Mouse (Mus musculus) kidney, adult 18-20 months (tissue): ENCODE results near the gene Fos.

ENCODE experiments used
- DNase-seq: peaks from one replicate; pipeline ENCODE4 v3.0.0; 2021

The Fos gene

DNA sequence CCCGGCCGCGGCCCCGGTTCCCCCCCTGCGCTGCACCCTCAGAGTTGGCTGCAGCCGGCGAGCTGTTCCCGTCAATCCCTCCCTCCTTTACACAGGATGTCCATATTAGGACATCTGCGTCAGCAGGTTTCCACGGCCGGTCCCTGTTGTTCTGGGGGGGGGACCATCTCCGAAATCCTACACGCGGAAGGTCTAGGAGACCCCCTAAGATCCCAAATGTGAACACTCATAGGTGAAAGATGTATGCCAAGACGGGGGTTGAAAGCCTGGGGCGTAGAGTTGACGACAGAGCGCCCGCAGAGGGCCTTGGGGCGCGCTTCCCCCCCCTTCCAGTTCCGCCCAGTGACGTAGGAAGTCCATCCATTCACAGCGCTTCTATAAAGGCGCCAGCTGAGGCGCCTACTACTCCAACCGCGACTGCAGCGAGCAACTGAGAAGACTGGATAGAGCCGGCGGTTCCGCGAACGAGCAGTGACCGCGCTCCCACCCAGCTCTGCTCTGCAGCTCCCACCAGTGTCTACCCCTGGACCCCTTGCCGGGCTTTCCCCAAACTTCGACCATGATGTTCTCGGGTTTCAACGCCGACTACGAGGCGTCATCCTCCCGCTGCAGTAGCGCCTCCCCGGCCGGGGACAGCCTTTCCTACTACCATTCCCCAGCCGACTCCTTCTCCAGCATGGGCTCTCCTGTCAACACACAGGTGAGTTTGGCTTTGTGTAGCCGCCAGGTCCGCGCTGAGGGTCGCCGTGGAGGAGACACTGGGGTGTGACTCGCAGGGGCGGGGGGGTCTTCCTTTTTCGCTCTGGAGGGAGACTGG is at the start of gene Fos:
Gene Fos (plus strand): TSS at position 410 of the 817 bp plus-strand sequence.
- DNase-seq: peak; percentile 94

GRCm38 (mm10) chr12:85425721-85426120 is 48.0 kb upstream of the Fos start:
- no peak for DNase-seq

DNA sequence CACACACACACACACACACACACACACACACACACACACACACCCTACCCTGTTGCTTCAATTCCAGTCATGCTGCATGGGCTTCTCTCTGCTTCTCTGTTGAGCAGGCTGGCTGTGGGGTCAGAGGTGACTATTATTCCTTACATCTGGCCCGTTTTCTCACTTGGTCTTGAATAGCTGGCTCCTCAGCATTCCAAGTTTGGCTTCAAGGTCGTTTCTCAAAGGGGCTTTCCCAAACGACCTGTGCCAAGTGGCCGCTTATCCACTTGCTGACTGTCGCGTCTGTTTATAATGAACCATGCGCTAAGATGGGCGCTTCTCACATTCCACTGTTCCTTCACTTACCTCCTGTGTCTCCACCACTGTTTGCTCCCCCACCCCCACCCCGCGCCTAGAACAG is 47.6 kb upstream of the Fos start:
- no peak for DNase-seq

DNA sequence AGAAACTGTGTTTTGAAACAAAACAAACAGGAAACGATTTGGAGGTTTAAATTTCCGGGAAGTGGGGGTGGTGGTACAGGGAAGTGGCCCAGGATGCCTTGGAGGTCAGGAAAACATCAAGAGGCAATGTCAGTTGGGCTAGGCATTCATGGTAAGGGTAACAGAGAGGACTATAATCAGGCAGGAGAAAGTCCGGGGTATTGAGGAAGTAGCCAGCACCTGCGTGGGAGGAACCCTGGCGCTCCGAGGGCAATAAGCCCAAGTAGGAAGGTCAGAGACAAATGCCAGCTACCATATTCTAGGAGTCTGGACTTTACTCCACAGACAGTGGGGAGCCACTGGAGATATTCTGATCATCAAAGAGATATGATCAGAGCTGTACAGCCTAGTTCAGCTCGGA is 45.9 kb upstream of the Fos start:
- no peak for DNase-seq

- DNase-seq: no peak
Measured at GRCm38 (mm10) chr12:85429999-85430398, 43.7 kb upstream of the Fos start.

DNA sequence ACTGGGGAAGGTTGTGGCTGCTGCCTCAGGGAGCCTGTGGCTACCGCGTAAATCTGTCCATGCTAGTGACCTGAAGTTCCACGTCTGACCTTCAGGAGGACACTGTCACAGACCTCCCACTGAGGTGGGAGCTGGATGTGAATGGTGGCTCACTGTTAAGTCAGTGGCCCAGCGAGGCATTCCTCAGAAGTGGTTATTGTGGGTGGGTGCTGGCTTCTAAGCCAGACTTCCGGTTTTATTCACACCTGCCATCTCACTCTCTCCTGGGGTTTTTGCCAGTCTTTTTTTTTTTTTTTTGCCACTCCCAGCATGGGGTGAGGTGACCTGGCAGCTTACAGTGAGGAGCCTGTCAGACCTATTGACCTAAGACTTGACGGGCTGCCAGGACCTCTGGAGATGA is 43.3 kb upstream of the Fos start:
- no peak for DNase-seq

DNA sequence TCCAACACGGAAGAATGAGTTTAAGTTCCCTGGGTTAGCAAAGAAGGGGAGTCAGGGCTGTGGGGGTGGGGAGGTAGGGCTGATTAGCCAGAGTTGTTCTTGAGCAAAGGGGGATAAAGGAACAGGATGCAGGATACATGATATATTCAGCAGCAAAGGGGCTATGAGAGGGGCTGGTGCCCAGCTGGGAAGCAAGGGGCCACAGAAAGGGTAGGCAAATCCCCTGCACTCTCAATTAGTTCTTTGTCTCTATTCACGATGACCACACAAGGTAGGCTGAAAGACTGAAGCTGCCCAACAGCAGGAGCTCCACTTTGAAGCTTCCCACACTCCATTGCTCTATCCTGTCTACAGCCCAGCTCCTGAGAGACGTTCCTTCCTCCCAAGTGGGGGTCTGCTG is 39.8 kb upstream of the Fos start:
- no peak for DNase-seq

DNA sequence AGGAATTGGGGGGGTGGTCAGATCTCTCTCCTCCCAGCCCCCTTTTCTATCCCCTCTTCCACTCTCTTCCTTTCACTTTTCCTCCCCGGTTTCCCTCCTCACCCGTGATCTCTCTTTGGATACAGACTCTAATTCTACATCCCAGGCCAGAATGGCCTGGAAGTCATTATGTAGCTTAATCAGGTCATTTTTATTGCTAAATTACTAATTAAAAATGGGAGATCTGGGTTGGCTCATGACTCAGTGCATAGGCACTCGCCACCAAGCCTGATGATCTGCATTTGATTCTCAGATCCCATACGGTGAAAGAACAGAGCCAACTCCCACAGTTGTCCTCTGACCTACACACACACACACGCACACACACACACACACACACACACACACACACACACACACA is 39.2 kb upstream of the Fos start:
- no peak for DNase-seq

DNA sequence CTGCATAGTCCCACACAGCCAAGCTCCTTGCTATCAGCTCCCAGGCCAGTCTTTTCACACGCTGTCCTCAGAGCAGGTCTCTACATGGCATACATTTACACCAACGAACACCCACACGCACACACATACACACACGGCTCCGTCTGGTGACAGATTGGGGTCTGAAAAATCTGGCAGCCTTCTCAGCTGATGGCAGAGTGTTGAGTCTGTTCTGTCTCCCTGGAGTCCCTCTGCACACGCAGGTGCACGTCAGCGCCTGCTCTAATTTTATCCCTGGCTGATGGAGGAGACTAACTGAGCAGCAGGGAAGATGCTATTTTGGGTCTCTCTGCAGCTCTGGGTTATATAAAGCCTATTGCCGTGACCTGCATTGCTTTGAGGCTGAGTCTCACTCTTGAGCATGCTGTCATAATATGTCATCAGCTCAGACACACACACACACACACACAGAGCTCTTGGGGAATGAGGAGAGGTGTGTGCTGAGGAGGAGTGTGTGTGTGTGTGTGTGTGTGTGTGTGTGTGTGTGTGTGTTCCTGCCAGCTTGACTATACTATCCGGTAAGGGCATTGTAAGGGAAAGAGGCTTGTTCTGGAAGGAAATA is 37.6 kb upstream of the Fos start:
- DNase-seq: no peak

DNA sequence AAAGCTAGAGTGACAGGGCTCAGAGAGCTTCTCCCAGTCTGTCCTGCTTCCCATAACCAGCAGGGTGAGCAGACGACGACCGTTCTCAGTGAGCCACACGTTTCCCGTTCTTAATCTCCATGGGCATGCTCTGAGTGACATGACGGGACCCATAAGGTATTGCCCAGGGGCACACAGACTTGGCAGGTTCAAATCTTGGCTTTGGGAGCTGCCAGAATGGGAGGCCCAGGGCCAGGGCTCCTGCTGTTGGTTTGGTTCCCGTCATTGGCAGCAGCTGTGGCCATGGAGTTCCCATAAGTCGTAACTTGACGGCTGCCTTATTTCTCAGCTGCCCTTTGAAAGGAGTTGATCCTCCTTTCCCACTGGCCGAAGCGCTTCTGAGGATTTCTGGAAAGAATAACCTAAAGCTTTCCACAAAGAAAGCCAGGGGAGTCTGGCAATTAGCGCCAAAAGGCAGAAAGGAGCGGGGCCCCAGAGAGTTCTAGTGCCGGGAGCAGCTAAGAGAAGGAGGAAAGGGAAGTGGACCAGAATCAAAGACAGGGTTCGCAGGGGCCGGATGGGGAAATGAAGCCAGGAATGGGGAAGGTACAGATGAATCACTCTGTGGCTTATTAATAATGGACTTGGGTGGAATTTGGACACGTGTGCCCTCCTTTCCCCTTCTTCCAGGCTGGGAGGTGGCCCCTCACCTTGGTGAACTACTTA is 36.4 kb upstream of the Fos start:
- no peak for DNase-seq

DNA sequence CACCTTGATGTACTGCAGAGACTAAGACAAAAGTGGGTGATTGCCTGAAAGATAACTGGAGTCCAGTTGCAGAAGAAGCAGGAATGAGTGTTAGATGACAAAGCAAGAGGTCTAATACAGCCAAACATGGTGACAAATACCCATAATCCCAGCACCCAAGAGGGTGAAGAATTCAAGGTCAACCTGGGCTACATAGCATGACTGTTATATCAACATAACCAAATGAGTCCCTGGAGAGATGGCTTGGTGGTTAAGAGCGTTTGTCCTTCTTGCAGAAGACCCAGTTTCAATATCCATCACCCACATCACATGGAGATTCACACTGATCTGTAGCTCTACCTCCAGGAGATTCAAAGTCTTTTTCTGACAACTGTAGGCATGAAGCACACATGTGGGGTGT is 30.2 kb upstream of the Fos start:
- DNase-seq: no peak

DNA sequence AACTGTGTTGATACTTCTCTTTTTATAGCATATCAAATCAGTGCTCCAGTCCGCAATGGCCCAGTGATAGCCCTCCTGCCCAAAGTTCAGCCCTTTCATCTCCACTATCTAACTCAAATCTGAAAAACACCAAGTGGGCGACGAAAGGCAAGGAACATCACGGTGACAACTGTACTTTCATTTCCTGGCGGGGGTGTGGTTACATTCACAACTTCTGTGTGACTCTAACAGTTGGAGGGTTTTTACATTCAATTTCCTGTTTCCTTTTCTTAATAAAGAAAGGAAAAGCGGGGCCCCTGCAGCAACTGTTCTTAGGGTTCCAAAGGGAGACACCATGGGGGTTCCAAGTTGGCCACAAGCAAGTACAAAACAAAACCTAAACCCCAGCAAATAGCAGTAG is 29.0 kb upstream of the Fos start:
- no peak for DNase-seq

GRCm38 (mm10) chr12:85447009-85447408 is 26.7 kb upstream of the Fos start:
- DNase-seq: no peak

GRCm38 (mm10) chr12:85447490-85447889 is 26.2 kb upstream of the Fos start:
- DNase-seq: no peak

DNA sequence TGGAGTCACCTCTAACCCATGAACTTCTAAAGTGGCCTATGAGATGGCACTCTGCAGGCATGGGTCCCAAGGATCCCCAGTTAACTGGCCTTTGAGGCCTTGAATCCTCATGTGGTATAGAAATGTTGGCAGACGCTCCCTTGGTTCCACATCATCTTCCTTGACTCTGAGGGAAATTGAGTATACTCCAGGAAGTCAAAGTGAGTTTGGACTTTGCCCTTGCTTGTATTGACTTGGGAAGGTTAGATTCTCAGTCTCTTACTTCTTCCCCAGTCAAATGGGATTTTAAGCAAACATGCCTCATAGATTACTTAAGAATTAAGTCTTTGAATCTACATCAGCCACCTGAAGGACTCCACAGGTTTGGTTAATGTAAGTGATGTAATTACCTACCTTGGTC is 24.2 kb upstream of the Fos start:
- DNase-seq: no peak

- peak; percentile 19 for DNase-seq
Measured at GRCm38 (mm10) chr12:85451693-85452491, 21.8 kb upstream of the Fos start.

GRCm38 (mm10) chr12:85455065-85456058 is 18.3 kb upstream of the Fos start:
- peak; percentile 98 for DNase-seq

DNA sequence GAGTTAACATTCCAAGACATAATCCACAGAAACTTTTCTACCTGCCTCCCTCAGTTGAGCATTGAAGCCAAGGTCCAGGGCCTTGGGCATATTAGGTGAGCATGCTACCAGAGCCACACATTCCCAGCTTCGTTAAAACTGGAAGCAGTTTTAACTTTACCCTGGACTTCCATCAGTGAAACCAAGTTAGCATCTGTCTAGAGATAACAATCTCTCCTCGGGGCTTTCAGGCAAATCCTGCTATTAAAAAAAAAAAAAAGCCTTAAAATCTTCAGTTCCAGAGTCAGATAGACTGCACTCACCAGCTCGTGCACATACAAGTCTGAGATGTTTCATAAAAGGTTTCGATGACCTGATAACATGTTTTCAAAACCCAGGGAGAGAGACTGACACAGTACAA is 17.4 kb upstream of the Fos start:
- no peak for DNase-seq

DNA sequence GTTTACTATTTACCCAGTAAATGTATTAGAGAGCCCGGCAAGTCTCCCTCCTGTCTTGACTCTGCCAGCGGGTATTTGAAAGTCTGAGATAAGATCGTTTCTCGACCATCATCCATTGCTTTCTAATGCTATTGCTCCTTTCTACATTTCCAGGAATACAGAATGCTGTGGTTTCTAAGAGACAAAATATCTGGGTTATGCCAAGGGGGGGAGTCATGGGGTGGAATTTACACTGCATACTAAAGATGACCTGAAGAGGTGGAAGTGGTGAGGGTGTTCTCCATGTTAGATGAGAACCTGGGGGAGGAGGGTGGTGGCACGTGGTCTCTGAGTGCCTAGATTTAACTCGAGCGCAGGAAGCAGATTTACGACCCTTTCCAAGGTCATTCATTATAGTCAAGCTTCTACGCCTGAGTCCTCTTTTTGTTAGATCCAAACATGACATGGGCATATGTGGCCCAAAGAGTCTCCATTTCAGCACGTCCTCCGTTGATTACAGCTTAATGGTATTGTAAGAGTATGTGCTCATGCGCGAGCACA is 16.7 kb upstream of the Fos start:
- DNase-seq: no peak

DNA sequence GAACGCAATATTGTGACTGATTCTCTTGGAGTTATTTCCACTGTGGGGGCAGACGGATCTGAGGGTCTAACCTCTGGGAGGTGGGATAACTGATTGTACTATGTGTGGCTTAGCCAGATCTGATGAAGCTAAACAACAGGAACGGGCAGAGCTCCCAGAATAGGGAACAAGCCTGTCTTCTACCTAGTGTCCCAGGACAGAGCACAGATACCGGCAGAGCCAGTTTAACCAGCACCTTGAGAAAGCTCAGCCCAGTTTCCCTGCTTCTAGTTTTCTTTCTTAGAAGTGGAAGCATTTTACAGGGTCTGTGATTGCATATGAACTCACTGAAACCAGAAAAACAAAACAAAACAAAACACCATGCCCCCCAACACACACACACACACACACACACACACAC is 13.9 kb upstream of the Fos start:
- DNase-seq: no peak

GRCm38 (mm10) chr12:85461913-85462663 is 11.6 kb upstream of the Fos start:
- DNase-seq: no peak
